Mouse (Mus musculus): ENCODE results near the gene Cluh.

GRCm38 (mm10) chr11:74631880-74632789 lies 17.2 kb upstream of the Cluh start:
- TF ChIP-seq GATA2 (IDR thresholded peaks at IDR 0.05; ENCODE audit: borderline replicate concordance, low read depth, low read length): no peak
- no peak for TF ChIP-seq CTCF (IDR thresholded peaks at IDR 0.05; ENCODE audit: low read depth, low read length)
- TF ChIP-seq GATA1 (IDR thresholded peaks at IDR 0.05; ENCODE audit: borderline replicate concordance, low read length): no peak
